Mouse (Mus musculus): ENCODE results near the gene Cobl.

Gene Cobl

DNA sequence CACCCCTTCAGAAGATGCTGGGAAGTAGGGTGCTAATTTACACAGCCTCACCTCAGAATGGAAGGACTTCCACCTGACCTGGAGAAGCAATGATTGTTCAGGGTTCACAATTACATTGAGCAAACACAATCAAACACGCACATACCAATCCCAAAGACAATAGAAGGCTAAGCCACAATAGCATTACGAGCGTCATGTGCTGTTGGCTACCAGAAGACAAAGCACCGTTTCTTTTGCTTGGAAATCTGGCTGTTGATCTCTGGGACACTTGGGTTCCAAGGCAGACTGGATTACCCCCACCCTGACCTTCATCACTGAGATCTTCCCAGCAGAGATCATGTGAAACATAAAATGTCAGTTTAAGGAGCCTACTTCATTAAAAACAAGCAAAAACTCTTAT, 21.1 kb downstream of the Cobl start:
- DNase-seq: no peak

DNA sequence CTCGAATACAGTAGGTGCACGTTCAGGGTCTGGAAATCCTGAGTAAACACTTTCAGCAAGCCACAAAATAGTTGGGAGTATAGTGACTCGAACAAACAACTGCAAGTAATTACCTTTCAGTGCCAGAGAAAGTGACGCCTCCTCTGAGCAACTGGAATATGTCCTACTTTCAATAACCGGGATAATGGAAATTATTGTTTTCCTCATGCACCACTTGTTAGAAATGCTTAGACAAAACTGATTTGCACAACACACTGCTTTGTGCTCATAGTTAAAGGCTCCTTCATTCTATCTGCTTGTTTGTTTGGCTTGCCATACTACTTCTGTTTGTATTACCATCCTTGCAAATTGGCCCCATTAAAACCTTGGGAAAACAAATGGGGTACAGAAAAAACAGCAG, 21.6 kb downstream of the Cobl start:
- no peak for DNase-seq

DNA sequence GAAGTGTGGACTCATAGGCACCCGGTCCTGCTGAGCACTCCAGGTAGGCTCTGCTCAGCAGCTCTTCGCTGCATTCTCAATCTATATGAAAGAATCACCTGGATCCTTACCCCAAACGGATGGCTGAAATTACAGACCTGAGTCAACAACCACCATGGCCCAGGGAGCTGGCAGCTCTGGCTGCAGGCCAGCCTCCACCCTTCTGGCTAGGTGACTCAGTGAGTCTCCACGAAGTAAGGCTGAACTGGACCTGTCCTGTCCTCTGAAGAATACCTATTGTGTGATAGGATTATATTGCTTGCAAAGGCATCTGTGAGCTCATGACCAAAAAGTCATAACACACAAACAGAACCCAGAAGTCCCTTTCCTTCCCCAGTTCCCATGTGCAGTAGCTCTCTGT, 22.5 kb downstream of the Cobl start:
- DNase-seq: no peak

DNA sequence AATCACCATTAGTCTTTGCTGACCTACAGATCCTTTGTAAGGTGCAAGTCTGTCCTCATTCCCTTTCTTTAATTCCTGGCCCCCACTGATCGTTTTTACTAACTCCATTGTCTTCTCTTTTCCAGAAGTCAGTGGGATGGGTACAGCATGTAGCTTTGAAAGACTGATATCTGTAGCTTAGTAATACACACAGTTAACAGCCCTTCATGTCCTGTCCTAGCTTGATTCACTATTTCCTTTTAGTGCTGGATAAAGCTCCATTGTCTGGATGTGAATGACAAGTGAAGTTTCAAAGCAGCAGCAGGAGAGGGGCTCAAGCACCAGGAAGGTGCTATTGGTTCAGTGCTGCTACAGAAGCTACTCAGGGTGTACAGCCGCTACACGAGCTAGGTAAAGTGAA, 28.9 kb downstream of the Cobl start:
- no peak for DNase-seq

DNA sequence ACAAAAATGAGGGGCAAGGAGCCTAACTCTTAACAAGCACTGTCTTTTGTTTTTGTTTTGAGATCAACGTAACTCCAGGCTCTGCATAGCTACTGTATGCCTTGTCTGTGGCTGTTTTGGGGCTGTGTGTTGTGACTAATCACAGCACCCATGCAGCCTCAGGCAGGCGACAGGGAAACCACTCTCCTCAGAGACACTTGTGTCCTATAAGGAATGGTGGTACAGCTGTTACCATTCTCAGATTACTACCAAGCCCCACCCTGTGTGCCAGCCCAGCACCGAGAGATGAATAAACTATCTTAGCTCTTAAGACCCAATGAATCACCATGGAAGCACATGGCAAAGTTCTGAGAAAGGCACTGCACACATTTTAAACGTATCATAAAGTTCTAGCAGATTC, 29.7 kb downstream of the Cobl start:
- DNase-seq: no peak

DNA sequence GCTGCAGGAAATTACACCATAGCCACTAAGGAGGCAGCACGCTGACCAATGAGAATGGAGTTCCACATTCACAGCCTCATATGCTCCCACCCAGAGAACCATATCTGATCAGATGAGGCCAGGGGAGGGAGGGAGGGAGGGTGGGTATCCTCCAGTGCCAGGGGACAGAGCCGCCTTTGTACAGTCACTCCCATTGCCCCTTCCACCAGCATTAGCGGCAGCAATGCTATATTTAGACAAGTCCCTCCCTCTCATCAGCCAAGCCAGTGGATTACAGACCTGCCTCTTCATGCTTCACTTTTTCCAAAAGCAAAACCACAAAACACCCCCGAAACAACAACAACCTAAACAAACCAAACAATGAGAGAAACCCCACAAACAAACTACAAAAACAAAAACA, 30.2 kb downstream of the Cobl start:
- DNase-seq: no peak

DNA sequence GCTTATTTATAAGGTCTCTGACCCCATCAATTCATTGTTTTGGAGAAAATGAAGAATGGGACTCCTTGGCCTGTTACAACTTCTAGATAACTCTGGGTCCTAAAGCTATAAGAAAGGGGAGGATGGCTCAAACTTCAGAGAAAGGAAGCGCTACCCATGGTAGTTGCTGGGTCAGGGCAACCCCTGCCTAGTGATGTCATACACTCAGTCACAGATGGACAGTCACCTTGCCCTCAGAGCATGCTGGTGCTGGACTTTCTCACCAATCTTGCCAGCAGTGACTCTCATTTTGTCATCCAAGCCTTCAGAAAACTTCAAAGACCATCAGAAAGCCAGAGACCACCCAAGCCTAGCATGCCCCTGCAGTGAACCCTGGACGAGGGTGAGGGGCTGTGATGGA, 32.8 kb downstream of the Cobl start:
- no peak for DNase-seq

DNA sequence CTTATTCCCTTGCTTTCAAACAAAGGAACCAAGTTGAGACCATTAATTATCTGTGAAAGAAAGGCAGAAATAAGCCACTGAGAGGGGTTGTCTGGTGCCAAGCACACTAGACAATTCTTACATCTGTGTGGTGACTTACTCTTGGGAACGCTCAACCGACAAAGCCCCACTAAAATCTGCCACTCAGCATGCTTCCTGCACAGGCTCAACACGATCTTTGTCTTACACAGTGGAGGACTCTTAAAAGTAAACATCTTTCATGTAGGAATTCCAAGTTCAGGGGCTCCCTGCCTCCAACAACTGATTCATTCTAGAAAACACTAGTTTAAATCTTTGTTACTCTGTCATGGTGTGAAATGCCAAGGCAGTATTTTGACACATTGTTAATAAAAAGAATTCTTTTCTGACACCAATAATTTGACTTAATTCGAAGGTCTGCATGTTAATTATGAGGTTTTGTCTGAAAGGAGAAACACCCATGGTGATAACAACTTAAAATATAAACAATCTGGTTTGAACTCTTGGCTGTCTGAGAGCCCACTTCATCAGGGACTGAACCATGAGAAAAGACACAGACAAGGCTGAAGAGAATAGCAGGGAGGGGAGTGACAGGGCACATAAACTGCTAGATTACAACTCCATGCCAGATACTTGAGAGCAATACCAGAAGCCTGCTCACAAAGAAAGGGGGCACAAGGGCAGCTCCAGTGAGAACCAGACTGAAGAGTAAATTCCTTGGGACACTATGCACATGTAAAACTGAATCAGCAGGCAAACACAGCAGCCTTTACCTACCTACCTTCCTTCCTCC, 34.3 kb downstream of the Cobl start:
- DNase-seq: no peak

DNA sequence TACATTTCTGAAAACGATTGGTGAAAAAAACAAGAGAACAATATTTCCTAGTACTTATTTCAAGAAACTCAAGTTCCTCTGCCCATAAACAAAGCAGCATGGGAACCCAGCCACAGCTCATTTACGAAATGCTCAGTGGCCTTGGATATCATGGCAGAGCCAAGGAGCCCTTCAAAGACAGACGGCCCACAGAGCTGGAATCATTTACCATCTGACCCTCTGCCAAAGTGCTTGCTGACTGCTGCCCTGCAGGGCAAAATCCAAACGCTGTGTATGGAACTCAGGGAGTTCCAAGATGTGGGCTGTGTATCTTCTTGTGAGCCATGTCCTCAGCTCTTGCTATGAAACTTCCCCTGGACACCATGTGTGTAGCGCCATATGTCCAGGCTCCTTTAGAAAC, 38.0 kb downstream of the Cobl start:
- no peak for DNase-seq

DNA sequence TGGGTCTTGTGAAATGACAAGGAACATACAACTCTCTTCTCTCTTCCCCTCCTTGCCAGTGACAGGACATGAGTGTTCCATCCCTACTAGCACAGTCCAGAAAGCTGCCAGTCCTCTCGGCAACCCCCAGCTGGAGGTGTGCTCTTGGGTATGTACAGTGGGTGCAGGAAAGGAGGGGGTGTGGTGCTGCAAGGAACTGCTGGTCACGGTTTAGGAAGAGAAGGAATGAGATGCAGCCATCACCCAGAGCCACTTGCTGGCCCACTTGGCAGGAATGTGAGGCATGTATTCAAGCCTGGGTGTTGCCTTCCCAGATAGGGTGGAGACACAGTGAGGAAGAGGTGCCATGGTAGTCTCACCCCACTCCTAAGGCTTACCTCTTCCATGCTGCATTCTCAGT, 40.6 kb downstream of the Cobl start:
- no peak for DNase-seq

DNA sequence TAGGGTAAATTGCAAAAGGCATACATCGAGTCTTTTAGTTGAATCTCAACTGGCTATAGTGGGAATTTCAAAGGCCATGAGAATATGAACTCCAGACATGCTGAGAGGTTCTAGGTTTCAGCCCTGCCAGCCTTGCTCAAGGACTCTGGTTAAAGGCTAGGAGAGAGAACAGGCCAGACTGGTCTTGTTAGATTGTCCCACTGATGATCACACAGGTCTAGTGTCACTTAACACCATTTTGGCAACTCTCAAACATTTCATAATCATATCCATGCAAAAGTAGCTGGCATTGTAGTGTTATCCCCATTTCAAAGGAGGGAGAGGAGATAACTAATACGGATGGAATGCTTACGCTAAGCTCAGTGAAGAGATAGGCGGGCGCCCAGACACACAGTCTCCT, 43.6 kb downstream of the Cobl start:
- DNase-seq: no peak

DNA sequence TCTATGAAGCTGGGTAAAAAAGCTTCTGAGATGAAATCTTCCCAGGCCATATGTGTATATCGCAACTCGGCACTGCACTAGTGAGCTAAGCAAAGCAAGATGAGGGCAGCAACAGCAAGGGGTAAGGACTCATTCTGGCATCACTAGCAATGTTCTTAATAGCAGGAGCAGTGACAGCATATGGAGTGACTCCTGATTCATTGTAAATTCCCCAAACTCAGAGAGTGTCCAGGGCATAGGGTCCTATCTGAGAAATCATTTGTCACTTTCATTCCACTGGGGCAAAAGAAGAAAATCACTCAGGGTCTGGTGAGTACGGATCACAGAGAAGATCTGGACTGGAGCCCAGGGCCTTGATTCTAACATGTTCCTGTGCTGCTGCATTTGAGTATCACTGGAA, 44.6 kb downstream of the Cobl start:
- DNase-seq: no peak

DNA sequence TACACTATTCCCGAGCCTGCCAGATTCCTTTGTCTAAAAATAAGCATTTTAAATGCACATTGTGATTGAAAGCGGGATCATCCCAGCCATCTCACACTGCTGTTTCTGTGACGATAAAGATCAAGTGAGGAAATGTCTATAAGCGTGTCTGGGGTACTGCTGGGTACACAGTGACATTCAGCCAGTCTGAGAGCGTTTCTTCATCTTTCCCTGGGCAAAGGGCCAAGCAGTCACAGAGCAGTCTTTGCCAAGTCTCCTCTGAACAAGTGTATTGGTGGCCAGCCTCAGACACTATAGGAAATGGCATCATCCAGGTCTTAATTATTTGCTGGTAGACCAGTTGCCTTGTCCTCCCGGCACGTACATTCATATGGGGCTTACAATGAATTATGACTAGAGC, 47.9 kb downstream of the Cobl start:
- no peak for DNase-seq

DNA sequence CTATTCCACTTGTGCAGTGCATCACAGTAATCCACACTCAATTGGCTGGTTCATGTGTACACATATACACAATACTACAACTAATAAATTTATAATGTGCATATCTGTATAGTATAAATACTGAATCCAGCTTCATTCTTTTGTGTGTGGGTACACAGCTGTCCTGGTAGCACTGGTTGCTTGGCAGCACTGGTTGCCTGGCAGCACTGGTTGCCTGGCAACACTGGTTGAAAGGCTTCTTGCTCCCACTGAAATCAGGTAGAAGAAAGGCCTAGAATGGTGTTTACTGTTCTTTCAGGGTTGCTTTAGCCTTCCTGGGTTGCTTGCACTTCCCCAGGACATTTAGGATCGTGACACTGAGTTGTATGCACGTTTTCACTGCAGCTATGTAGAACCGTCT, 49.4 kb downstream of the Cobl start:
- DNase-seq: no peak

DNA sequence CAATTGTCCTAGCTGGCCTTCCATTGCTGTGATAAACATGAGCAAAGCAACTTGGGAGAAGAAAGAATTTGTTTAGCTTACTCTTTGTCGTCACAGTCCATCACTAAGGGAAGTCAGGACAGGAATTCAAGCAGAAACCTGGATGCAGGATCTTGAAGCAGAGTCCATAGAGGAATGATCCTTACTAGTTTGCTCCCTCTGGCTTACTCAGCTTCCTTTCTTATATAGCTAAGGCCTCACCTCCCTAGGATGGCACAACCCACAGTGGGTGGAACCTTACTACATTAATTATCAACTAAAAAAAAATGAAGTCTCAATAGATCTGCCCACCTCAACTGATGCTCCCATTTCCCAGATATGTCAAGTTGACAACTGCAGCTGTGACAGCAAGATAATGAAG, 52.8 kb downstream of the Cobl start:
- no peak for DNase-seq

DNA sequence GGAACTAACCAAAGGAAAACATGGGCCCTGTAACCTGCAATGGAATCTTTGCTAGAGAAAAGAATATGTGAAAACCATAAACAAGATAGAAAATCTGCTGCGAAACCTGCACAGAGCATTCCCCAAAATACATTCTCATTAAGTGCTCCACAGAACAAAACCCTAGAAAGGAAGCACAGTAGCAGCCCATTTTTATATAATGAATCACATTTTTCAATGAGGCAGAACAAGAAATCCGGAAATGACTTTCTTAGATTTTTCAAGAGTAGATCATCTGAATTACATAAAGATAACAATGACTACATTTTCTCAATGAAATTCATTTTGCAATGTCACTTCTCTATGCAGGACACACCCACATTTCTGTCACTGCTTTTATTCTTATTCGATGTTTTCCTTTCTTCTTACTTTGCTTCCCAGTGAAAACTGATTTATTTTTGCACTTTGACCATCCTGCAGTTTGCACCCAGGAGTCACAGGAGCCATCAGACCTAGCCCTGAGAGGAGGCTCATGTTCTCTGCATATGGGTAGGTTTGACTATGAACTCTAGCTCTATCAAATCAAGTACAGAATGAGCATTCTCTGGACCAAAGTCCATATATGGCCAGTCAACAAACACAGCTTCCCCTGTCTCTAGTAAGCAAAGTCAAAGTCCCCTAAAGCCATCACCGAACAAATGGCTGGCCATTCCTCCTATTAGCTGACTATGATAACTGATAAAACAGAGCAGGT, 53.5 kb downstream of the Cobl start:
- no peak for DNase-seq

DNA sequence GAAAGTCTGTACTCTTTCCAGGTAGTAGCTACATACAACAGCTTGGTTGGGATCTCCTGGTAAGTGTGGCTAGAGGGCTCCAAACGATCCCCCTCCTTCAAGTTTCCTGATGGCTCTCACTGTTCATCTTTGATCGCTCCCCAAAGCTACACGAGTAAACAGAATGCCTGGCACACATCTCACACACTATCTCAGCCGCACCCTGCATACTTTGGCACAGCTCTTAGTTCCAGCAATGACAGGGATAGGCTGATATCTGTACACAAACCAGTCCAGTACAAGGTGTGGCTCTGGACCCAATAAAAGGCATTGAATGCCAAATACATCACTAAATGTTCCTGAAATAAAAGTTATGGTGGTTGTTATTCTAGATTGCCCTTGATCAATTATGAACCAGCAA, 55.3 kb downstream of the Cobl start:
- no peak for DNase-seq

DNA sequence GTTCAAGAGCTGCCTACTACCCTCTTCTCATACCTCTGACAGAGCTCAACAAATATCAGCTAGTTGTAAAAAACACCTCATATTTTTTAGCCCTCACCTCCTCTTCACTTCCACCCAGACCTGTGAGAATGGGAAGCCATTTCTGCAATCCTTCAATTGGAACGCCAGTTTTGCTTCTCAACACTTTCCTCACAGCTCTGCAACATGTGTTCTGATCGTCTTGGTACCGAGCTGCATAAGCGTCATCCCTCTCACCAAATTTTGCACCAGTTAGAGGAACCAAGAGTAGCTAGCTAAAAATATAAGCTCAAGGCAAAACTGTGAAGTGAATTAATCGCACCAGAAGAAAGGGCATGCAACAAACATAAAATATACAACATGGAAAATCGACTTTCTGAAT, 56.9 kb downstream of the Cobl start:
- DNase-seq: no peak

DNA sequence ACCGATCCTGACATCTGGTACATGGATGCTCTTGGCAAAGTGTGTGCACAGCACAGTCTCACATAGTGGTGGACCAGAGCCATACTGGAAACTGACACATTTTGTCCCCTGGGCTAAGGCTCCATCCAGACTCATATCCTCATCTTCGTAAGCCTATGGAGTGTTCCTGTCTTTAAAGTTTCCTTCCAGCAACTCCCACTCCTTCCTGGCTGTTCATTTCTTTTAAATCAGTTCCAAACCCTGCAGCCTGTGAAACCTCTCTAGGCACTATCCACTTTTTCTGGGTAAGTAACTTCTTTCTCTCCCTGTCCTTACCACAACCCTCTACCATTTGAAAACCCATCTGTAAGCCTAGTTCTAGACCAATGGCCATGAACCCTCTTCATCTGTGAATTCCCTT, 64.9 kb downstream of the Cobl start:
- DNase-seq: no peak

DNA sequence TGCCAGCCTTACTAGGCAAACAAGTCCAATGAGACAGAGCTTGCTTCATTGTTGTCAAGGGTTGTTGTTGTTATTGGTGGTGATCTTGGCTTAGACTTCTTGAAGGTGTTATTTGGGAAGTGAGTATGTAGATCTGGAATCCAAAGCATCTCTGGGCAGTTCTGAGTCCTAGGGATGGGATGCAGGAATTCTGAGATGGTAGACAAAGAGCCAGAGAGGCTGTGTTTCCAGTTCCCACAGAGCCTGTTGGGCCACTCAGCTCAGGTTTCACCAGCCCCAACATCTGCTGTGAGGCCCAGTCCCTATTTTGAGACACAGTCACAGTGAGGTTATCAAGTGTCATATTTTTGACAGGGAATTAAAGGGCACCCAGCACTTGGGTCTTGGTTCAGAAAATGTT, 68.6 kb downstream of the Cobl start:
- no peak for DNase-seq

DNA sequence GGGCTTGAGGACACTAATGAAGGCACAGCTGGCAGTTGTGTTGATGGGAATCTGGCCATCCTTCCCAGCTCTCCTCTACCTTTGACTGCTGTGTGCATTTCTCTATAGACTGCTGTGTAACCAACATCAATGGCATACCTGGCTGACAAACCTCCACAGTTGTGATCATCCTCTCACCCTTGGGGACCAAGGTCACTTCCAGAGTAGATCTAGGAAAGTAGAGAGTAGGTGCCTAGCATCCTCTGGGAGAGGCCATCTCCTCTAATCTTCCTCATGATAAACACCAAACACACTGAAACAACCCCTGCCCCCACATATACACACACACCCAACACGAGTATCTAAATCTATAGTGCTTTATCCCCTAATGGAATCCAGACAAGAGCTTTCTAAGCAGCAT, 70.1 kb downstream of the Cobl start:
- no peak for DNase-seq

DNA sequence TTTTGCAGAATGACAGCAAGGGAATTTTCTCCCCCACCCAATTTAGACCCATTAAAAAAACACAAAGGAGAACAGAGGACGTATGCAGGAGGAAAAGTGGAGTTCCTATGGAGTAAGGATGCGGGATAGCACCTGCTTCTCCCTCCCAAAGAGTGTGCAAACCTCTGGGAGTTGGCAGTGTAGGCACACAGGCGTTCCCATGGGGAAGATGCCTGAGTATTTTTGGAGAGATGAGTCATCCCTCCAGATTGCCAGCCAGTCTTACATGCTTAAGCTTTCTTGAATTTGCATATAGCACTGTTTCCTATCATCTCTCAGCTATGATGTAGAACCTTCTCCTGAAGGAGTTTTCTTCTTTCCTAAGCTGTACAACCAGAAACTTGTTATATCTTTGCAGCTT, 70.6 kb downstream of the Cobl start:
- DNase-seq: no peak

DNA sequence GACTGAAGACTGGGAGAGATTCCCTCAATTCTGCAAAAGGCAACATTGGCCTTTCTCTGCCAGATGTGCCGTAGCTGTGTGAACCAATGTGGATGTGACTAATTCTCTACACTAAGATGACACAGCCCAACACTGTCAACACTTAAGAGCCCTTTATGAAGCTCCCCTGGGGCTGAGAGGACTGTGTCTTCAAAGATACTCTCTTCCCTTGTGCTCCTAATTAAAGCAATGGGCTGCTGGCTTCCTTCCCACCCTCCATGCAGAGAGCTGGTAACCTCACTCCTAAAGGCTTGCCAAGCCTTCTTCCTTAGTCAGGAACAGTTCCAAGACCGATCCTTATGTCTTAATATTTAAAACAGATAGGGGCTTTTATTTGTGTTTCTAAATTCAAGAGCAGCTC, 79.9 kb downstream of the Cobl start:
- no peak for DNase-seq

DNA sequence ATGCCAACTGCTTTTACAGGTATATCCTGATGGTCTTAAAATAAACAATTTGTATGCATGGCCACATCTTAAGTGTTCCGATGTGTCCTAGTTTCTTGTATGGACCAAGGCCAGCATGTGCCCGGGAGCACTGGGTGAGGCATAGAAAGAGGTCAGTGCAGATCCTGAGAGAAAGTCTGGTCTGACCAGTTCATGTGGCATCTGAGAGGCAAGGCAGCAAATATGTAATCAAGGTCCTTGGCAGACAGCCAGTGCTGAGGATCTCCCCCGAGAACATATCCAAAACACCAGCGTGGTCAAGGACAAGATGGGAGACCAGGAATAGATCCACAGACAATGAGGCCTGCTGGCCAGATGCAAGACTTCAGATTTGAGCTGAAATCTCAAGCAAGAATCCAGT, 81.8 kb downstream of the Cobl start:
- DNase-seq: no peak

DNA sequence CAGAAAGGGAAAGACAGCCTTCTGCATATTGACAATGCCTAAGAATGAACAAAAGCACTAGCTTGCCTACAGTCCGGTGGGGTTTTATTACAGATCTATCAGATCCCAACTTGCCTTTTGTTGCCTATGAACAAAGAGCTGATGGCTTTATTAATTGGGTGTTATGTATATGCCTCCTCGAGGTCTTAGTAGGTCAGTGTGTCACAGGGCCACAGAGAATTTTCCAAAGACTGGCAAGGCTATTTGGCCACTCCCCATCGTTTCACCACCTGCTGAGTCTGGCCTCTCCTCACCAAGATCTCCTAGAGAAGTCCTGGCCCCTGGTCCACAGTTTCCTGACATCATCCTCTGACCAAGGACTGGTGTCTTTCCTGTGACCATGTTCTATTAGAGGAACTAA, 83.7 kb downstream of the Cobl start:
- no peak for DNase-seq
